Mouse (Mus musculus) layer of hippocampus, adult 11-12 months (tissue): ENCODE data around the gene Hdac4.
A peak's percentile ranks its signal among the peaks of the same experiment; 100 is the strongest.

Experiments used
- DNase-seq: peaks from one replicate; pipeline ENCODE4 v3.0.0; 2022; ENCODE audit warnings: low spot score

Gene Hdac4

DNA sequence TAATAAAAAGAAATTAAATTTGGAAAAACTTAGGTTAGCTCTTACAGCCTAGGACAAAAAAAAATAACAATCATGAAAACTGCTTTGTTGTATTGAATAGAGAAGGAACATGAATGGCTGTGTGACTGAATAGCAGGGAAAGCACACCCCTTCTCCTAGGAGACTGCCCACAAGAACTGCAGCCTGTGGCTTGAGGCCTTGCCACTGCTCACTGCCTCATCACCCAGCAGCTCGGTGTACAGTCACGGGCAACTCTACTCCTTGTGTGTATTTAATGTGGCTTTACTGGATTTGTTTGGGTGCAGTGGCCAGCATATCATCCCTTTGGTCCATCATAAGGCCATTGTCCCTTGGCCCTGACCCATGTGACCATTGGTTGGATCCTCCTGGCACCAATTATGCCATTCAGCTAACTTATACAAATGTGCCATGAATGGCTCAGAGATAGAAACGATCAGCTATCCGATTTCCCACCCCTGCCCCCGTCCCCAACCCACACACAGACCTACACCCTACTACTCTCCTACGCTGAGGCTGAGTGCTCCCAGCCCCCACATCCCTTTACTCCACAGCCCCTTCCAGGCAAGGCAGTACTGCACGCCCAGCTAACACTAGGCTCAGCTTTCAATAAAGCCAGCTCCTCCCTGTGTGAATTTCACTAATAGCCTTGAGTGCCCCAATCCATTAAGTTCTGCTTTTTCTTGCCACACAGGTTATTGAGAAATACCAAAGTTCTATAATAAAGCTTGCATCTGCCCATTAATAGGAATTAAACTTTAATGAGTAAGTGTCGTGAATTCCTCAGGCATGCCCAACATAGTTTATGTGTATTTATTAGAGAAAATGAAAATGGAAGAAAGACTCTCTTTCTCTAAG, 134.1 kb downstream of the Hdac4 start:
- DNase-seq = no peak

DNA sequence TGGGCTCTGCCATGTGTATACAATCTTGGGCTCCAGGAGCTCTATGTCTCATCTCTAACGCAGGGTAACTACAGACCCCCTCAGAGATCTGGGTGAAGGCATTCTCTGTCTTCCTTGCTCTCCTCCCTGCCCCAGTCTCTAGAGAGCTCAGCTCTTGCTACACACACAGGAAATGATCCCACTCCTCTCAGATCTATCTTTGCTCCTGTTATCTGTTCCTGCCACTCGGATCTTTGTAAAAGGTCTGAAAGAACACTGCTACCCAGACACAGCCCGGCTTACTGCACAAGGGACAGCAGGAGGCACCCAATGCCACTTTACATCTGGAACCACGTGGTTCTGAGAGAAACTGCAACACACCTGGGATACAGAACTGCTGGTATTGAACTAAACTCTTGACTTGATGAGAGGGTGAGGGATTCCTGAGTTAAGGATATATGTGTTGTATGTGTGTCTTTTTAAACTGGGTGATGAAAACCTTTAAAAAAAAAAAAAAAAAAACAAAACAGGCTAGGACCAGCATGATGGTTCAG, 134.9 kb downstream of the Hdac4 start:
- no peak for DNase-seq

DNA sequence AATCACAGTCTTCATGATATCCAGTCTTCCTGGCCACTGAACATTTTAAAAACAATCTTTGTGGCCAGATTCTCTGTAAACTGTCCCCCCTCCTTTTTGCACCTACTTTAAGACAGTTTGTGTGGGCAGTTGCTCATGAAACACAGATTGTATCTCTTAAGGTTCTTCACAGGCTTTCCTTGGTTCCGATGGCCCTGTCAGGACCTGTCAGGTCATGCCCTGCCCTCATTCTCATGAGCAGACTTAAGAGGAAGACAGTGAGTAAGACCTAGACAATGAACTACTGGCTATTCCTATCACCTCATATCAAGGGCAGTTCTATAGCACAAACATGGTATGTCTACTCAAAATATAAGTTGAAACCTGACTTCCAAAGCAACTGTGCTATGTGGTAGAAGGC, 135.9 kb downstream of the Hdac4 start:
- DNase-seq = no peak

DNA sequence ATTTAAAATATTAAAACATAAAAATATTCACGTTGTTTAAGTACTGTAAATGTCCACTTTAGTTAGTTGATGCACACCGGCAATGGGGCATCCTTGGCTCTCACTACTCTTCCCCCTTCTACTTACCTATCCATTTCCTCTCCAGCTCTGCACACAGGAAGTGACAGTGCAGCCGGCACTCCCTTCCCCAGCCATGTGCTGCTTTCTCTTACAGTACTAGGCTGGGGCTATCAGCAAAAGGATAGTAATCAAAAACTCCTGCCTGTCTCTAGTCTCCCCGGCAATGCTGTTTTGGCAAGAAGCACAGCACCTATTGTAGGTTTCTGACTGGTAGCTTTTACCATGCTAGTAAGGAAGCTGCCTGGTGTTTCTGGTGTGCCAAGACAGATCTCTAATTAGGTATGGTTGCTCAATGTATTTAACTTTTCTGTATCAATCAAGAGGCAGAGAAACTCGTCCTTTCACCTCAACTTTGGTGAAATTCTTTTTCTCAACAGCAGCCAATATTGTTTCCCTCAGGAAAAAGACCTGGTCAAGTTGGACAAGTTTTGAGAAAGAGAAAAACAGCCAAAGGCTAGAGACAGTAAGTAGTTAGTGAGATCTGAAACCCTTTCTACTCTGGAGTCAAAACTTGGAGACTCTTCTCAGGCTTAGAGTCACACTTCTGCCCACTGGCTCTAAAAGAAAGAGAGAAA, 136.6 kb downstream of the Hdac4 start:
- no peak for DNase-seq

DNA sequence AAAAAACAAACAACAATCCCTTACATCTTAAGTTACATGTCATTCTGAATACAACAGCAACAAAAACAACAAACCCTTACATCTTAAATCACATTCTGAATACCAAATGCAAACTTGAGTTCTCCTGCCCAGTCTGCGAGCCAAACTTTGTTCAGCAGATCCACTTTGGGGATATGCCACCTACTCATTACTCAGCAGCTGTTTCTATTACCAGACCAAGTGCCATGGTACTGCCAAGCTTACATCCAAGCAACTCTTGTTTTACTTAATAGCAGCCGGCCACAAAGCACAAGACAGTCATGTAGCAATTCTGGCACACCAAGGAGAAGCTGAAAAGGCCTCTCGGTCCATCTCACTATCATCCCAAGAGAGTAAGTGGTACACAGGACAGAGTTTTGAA, 138.4 kb downstream of the Hdac4 start:
- DNase-seq = no peak

DNA sequence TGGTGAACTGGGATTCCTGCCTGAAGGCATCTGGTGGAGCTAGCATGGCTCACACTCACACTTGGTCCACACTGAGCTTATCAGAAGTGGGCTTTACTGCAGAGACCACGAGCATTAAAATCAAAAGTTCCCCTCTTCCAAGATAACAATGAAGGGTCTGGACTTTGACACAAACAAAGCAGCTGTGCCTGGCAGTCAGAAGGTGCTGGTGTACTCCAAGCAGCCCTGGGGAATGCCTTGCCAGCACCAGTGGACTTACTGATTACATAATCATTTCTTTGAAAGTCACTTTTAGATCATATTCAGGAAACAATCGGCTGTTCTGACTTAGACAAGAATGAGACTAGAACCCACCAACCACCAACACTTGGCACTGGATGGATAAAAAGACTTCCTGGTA, 140.3 kb downstream of the Hdac4 start:
- no peak for DNase-seq

DNA sequence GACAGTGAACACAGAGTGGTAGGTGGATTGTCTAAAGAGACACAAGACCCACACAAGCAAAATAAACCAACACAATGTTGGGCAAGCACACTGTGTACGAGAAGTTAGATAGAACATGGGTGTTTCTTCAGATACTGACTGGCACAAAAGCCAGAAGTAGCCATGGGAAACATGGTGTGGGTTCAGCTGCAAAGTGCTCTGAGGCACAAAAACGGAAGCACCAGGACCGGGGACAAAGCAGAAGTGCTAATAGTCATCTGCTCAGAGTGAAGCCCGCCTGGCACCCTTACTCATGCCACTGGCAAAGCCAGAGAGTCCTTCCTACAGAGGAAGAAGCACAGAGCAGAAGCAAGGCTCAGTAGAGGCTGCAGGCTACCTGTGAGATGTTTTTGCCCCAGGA, 143.3 kb downstream of the Hdac4 start:
- peak; percentile 53 for DNase-seq

DNA sequence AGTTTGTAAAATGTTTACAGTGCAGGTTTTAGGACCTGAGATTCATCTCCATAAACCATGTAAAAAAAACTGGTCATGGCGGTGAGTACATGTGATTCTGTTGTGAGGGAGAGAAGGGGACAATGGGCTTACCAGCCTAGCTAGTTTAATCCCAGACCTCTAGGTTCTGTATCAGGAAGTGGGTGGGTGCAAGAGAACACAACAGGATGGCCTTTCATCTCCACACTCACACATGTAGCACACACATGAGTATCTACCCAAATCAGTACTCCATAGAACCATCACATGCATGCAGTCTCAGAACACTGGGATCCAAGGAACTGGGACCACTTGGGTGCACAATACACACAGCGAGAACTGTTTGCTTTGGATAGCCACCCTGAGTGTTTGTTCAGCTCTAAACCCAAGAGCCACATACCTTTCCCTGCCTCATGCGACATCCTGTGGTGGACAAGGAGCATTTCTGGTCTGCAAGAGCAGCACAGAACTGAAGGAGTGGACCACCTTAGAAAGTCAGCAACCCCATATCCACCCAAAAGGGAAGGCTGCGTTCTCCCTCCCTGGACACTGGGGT, 143.9 kb downstream of the Hdac4 start:
- no peak for DNase-seq

DNA sequence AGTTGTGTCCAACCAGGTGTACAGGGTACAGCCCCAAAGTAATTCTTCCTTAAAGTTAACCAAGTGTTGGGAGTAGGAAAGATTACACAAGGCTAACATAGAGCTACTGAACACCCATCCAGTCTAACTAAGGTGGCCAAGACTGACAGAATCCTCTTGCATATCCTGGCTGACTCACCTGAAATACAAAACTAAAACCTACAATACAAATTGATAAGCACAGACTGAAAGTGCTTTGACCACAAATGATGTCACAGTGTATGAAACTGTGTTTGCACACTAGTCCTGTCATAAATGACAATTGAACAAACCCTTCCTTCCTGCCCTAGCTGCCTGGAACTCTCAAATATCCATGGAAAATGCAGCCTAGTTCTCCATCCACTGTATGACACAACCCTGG, 144.5 kb downstream of the Hdac4 start:
- no peak for DNase-seq

DNA sequence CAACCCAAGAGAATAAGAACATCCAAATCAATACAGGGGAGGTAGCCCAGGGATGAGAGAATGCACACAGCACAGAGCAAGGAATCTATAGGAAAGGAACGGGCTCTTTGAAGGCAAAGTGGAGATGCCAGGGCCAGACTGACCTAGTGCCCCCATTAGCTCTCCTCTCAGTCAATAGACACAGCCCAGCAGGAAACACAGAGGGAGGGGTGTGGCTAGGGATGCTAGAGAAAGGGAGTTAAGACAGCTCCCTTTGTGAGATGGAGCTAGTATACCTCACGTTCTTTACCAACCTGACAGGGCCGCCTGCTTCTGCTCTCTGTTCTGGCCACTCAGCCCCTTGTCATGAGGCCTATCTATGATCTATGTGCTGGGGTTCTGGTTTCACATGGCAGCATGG, 144.9 kb downstream of the Hdac4 start:
- DNase-seq = no peak

DNA sequence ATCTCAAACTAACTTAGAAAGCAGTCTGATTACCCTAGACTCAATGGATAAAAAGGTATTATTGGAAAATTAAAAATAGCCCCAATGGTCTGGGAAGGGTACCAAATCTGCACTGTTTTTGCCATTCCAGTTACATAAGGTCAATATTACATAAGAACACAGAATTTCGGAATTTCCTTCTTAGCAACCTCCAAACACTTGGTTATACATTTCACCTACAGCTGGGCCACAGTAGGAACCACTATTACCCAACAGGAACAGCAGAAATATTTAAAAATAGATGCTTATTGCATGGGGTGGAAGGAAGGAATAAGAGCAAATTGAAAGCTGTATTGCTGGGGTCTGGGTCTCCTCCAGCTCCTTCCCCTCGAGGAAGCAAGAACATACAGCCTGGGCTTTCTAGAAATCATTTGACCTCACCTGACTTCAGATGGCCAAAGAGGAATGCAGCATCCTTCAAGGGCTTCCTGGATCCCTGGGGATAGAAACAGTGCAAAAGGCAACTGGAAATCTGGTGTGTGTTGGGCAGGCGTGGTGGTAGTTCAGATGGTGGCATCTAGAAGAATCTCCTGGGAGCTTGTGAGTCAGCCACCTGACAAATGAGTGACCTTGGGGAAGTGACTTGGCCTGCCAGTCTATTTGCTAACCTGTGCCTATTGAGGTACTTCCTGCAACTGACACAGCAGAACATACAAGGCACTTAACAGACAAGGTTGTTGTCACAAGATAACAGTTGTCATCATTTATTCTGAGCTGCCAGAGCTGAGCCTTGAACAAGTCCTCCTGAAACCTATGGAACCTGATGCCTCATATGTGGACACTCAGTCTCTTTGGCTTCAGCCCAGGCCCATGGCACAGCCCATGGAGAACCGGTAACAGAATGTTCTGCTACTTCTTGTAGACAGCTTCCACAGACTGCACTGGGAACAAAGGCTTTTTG, 146.8 kb downstream of the Hdac4 start:
- DNase-seq = no peak

DNA sequence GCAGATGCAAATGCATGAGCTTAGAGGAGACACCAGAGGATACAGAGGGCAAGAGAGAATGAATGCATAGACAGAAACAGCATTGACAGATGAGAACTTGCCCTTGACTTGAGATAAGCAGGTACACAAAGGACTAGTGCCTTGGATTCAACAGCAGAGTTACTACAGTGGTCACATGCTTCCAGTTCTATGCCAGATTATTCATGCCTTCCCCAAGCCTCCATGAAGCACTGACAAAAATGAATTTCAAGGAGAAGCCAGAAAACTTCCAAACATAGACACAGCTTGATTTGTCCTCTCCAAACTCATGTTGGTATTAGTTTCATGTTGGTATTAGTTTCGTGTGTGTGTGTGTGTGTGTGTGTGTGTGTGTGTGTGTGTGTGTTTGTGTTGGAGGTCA, 149.8 kb downstream of the Hdac4 start:
- no peak for DNase-seq

DNA sequence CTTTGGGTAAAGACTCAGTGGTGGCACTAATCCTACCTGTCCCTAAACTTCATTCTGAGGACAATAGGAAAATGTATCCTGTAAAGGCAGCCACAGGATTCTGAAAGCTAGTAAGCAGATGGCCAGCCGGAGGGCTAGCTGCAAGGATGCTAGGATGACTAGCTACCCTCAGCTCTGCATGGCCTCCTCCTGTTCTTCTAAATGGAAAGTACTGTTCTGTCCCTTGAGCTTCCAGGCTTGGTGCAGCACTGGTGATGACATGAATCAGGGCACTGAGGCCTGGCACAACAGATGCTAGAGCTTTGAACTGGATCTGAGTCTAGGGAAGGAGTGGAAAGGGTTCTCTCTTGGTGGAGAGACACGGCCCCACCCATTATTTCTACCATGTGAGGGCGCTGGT, 150.6 kb downstream of the Hdac4 start:
- no peak for DNase-seq

DNA sequence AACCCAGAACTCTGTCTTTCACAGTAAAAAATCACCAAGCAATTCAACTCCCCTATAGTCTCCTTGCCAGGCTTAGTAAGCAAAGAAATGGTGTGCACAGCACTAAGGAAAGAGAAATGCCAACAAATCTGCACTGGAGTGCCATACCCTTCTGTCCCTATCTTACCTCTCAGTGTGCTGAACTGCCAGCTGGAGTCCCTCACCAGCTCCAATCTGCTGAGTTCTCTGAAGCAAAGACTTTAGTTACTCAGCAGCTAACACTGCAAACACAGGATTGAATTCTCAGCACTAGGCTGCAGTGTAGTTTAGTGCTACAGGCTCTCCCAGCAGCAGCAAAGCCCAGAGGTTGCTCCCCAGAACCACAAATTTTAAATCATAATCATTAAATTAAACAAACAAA, 151.5 kb downstream of the Hdac4 start:
- DNase-seq = peak; percentile 35

DNA sequence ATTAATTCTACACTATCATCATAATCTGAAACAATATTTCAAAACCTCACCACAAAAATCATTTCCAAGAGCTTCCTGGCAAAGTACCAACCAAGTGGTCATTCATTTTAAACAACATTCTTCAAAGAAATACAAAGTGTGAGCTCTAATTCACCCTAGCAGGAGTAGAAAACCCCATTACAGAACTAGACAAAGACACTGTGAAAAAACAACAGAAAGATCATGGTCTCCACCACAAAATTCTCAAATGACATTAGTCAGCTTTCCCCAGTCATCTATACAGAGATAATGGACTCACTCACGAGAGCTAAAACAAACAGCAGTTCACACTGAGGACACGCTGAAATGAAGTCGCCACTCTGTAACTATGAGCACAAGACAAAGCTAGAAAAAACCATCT, 153.4 kb downstream of the Hdac4 start:
- no peak for DNase-seq

DNA sequence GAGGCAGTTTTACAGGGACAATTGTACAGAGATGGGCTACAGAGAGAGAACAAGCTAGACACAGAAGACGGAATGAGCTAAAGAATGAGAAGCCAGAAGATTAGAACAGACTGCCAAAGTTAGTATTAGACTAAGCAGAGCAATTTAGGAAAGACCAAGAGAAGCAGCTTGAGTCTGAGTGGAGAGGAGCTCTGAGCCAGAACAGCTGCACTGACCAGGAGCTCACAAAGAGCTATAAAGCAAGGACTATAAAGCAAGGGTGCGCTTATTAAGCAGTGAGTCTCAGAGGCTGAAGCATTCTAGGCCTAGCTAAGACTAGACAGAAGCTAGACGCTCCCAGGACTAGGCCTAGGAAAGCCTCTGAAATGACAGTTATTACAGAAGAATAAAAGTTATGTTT, 154.2 kb downstream of the Hdac4 start:
- no peak for DNase-seq

DNA sequence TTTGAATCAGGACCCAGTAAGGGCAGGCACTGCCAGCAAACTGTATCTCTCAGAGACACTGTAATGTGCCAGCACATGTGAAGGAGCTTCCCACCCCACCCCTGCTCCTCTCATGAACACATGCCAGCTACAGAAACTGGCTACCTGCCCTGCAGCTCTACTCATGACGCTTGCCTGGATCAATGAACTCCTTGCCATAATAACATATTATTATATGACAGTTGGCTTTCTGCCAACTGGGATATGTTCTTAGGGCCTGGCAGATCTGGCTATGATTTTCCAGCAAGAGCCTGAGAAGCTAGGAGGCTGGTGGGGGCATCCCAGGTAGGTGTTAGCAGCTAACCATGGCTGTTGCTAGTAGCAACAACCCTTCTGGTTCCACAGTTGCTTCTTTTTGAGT, 156.8 kb downstream of the Hdac4 start:
- DNase-seq = no peak

DNA sequence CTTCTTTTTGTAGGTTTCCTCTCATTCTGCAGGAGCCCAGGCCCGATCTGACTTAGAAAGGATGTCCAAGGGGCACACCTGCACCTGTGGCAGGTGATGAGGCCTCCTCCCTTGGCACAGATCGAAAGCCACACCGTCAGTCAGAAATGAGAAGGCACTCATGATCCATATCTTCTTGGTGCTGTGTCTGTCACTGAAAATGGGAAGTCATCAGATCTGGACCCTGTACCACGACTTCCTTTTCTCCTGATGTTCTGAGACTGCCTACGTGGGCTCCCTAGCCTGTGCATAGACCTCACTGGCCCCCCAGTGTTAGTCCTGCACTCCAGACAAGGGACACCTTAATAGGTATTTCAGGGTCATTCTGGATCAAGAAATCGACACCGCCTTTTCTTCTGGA, 158.5 kb downstream of the Hdac4 start:
- DNase-seq = no peak

DNA sequence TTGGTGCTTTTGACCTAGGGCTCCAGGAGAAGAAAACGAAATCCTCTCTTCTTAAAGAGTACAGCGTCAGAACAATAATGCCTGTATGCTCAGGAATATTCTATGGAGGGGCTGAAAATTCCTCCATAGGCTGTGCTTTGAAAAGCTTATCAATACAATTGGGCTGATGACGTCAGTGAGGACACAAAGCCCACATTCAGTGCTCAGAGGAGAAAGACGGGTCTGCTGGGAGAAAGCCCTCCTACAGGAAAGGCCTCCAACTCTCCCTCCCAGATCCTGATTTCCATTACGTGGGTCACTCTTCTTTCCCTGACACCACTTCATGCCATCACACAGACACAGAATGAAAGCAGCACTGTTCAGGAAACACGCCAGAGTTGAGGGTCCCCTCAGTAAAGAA, 159.7 kb downstream of the Hdac4 start:
- no peak for DNase-seq

DNA sequence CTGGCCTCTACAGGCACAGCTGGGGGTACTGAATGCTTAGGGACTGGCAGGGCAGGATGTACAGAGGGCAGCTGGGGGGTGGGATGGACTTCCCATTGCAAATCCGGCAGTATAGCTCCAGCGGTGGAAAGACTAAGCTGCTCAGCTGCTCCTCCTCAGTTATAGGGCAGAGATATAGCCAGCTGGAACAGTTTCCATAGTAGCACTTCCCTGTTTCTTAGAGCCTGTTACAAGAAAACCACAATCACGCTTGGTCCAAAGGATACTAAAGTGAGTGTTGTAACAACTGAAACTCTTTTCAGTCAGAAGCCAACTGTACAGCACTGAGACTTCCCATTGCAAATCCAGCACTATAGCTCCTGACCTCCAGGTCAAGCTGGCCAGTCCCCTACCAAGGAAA, 161.3 kb downstream of the Hdac4 start:
- no peak for DNase-seq

DNA sequence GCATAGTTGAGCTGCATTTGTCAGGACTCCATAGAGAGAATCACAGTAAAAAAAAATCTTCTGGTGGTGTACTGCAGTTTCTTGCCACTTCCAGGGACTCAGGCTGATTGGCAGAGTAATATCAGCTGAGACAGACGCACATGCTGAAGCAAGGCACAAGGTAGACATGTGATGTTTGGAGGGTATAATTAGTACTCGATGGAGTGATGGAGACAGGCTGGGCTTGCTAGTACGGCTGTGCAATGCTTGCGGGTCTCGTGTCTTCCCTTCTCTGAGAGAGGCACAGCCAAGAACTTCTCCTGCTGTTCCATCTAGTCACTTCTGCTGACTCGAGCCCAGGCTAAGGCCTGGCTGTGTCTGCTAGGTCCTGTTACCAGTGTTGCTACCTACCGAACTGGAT, 162.0 kb downstream of the Hdac4 start:
- no peak for DNase-seq

DNA sequence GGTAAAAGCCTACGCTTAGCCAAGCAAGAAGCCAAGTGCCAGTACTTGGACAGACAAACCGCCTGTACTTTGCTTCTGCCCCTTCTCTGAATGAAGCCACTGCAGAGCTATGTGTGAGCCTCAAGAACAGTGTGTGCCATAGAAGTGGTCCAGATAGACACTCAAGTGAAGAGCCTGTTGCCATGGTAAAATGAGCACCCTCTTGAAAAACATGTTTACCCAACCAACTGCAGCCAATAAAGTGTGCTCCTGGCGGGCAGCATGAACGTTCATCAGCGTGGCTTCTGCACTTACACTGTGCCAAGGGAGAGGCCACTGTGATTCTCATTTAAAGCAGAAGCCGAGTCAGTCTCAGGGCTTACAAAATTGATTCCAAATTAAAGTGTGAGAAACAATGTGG, 165.0 kb downstream of the Hdac4 start:
- no peak for DNase-seq
